Mouse (Mus musculus) layer of hippocampus, postnatal 14 days (tissue): ENCODE data around the gene Hao1. TPM values are rescaled to one million over a fixed set of nuclear protein-coding genes. Genes with fewer than 3 reads are reported as not detected.

Experiments used
- DNase-seq, 2 experiments: peaks; one replicate each; pipeline ENCODE4 v3.0.0; 2021 to 2022; ENCODE audit warnings: low spot score in 2 of 2, mixed read lengths in 1 of 2
- long read RNA-seq, 2 experiments: library from polyadenylated mRNA; stranded (forward); transcript quantifications; one replicate each; pipeline ENCODE4 v2.0.0; 2021
- total RNA-seq, 2 experiments: library from RNA; stranded (reverse); gene quantifications; 2 replicates each; pipeline ENCODE4 v1.2.3; 2021

The Hao1 gene
- not detected for total RNA-seq
- long read RNA-seq, experiment 1 = 0 reads
- long read RNA-seq, experiment 2 = 0 reads

DNA sequence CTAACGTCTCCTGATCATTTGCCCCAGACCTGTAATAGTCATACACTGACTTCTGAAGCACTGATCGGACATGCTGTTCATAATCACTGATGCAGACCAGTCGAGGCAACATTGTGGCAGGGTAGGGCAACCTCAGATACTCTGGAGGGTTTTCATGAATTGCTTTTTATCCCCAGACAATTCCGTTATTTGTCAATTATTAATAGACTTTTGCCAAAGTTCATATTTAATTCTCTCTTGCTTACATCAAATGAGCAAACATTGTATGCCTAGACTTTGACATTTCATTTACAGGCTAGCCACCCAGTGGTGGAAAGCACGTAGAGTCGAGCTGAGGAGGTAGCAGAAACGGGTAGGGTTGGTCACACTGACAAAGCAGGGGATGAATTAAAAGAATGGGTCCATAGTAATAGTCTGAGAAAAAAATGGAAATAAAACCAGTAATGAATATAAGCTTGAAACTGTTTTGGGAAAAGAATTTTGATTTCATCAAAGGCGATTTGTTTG, at the start of gene Hao1:
TSS of gene Hao1 (minus strand) at position 148 of the 507 bp plus-strand sequence.
- DNase-seq = no peak

DNA sequence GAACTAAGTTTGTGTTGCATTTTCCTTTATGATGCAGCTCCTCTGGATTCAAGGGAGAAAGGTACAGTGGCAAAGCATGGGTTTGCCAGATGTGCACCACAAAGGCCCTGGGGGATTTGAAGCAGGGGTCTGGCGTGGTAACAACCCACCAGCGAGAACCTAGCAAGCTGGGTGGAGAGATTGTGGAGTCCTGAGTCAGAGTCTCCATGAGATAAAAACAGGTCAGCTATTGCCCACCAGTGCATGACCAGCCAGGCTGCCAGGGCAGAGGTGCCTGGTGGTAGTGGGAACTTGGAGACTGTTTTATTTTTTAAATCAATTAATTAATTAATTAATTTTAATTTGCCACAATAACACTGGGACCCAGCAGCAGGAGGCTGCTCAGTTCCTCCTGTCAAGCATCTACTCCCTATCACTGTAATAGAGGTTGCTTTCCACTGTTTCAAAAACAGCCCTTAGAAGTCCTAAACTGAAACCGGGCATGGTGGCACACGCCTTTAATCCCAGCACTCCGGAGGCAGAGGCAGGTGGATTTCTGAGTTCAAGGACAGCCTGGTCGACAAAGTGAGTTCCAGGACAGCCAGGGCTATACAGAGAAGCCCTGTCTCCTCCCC, 37.0 kb upstream of the Hao1 start:
- DNase-seq = no peak

- DNase-seq = no peak
Measured at GRCm38 (mm10) chr2:134585243-134585642, 31.1 kb upstream of the Hao1 start.

- DNase-seq = no peak
Measured at GRCm38 (mm10) chr2:134559422-134559821, 5.3 kb upstream of the Hao1 start.

- no peak for DNase-seq
Measured at GRCm38 (mm10) chr2:134552358-134552757, 1.8 kb downstream of the Hao1 start.

DNA sequence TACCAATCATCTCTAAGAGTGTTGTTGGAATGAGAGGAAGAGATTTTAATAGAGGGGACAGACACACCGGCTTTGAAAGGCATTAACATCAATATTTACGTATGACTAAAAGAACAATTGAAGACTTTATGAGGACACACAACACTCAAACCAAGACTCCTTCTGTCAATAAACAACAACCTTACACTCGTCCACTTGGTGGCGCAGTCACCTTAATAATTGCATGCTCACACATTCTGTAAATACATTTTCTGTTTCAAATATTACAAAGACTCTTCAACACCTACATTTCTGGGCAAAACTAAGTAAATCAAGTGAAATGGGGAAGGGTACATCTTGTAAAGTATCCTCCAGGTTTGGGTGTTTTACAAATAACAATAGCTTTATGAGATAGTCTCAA, 4.4 kb downstream of the Hao1 start:
- DNase-seq = peak; percentile 44 to 76

GRCm38 (mm10) chr2:134545116-134545515, 9.1 kb downstream of the Hao1 start:
- no peak for DNase-seq

DNA sequence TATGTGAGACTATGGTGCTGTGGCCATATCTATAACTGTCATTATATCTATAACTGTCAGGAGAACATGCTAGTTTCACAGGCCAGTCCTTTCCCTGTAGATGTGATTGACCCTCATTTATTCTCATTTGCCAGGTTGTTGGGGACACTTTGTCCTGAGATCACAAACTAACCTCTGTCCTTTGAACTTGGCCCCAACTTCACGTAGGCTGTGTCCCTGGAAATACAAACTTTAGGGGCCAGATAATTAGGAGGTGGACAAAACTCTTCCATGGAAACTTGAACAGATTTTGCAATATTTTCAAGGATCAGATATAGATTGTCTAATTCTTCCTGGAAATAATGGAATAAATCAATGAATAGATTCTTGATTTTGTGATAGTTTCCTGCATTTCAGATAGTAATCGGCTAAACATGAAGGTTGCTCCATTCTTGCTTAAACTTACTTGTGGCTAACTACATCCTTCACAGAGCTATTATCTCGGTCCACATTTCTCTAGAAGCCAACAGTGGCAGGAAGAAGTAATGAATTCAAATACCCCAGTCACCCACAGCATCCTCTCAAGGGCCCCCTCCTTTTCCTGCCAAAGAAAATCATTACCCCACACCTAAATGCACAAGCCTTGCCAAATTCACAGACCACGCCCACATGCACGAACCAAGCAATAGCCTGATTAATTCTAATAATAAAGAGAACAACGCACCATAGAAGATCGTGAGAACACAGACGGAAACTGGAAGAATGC, 9.7 kb downstream of the Hao1 start:
- no peak for DNase-seq

DNA sequence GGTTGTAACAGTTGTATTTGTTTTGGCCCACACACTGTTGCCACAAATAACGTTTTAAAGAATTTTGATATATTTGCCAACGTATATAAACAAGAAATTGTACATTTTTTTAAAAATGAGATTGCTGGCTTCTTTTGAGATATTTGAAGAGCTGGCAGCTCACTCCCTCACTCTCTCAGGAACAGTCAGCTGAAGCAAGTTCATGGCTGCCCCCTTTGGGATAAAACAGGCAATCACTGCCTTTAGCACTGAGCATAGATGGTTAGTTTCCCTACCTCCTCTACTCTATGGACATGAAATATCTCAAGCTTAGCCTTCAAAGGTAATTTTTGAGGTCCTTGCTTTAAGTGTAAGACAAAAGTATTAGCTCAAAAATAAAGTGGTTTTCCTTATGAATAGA, 10.7 kb downstream of the Hao1 start:
- DNase-seq = peak in 1 of 2 experiments; percentile 12

DNA sequence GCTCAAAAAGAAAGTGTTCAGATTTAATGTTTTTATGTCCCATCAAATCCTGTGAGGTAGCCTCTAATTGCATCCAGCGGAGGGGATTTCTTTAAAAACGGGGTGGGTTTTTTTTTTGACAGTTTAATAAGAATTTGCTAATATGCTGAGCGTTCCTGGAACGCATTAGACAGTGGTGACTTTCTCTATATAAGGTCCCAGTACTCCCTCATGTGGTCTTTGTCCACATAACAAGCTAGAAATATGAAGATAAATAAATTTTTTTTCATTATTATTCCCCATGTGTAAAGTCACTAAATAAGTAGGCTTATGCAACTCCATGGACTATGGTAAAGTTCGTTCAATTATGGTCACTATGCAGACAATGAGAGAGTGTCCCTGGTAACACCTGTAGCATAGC, 13.1 kb downstream of the Hao1 start:
- DNase-seq = peak in 1 of 2 experiments; percentile 45

GRCm38 (mm10) chr2:134538451-134538850, 15.7 kb downstream of the Hao1 start:
- DNase-seq = no peak

GRCm38 (mm10) chr2:134528122-134528810, 25.9 kb downstream of the Hao1 start:
- peak in 1 of 2 experiments; percentile 7 for DNase-seq

DNA sequence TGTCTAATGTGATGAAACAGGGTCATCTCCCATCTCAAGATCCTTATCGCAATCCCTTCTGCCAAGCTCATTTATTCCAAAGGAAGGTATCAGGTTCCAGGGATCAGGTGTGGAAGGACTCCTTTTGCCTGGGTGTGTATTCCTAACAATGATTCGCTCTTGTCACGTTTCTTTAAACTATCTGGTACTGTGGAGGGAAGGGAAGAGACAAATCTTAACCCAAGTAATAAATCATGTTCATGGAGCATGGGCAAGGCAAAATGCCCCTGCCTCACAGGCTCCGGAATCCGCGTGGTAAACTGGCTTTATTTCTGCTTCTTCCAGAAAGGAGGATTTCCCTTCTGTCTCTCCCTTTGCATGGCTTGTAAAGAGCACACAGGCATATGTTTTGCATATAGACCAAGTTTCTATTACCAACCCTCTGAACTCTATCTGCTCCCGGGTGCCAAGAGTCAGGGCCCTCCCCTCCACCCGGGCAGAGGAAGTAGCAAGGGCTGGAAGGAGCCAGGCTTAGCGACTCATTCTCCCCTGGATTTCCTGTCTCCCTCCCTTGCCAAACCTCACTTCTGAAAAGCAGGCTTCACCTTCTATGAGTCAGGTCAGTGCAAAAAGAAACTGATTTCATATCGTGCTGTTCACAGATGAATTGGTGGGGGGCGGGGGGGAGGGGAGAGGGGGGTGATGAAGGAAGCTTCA, 26.6 kb downstream of the Hao1 start:
- no peak for DNase-seq

GRCm38 (mm10) chr2:134518042-134518441, 36.1 kb downstream of the Hao1 start:
- no peak for DNase-seq

DNA sequence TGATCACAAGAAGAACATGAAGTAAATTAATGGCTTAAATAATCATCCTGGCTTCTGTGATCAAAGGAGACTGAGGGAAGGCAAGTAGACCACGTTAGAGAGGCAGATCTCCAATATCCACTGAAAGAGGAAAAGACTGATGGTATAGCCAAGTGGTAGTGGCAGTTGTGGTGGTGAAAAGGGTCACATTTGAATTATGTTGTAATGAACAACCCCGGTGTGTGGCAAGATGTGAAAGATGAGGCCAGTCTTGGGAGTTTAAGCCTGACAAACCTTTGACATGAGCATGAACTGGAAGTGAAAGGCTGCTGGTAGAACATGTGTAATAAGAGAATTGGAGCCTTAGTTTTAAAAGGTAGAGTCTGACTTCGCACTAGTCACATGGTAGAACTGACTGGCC, 54.4 kb downstream of the Hao1 start:
- no peak for DNase-seq

GRCm38 (mm10) chr2:134498450-134498849, 55.7 kb downstream of the Hao1 start:
- DNase-seq = no peak

DNA sequence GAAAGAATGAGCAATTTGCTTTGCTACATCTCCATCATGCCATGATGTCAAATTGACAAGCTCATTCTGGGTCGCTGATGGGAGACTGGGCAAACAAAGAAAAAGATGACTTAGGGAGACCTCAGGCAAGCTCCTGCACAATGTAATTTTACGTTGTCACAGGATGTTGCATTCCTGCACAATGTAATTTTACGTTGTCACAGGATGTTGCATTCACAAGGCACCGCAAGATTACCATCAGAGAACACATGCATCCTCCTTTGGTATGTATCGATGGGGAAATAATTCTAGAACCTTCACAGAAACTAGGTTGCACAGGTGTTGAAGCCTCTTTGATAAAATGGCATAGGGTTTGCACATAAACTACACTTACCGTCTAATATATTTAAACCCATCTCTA, 65.5 kb downstream of the Hao1 start:
- DNase-seq = no peak

GRCm38 (mm10) chr2:134486055-134486834, 67.9 kb downstream of the Hao1 start:
- no peak for DNase-seq

DNA sequence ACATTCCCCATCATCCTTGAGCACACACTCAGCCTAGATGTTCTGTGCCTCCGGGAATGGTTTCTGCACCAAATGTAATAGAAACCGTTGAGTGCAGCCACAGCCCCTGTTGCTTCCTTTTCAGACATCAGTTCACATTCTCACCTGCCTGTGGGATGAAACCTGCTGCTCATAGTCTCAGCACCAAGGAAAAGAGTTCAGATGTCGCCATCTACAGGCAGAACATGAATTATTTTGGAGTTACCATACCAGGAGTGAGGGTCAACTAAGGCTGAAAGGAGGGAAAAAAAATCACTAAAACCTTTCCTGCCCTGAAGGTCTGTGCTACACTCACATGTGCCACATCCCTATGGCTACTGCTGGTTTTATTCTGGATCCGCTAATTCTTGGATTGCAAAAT, 71.5 kb downstream of the Hao1 start:
- DNase-seq = no peak

DNA sequence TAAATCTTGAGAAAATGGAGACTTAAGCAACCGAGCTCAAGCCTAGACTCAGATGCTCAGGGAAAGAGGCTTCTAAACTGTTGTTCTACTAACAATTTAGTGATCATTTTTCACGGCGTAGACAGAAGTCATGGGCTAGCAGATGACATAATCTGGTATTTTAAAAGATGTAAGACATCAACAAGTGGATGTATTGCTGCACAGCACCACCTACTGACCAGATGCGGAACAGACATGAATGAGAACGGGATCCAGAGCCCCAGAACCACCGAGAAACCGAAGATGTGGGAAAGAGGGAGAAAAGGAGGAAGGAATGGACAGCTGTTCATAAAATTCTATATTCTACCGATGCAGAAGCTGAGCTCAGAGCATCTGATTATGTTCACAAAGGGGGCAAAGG, 72.4 kb downstream of the Hao1 start:
- DNase-seq = peak; percentile 70 to 72

GRCm38 (mm10) chr2:134481174-134481573, 73.0 kb downstream of the Hao1 start:
- DNase-seq = no peak
